ENCODE assay signal across 13 mouse cellular contexts in genomic region chr16:10337422-10338197, GRCm38 (mm10). TPM values are rescaled to one million over a fixed set of nuclear protein-coding genes. Genes with fewer than 3 reads are reported as not detected.
DNase-seq lines count a peak whose midpoint lies in the region; ATAC-seq and TF ChIP-seq lines count a peak whose summit lies in the region.
"Had no signal": no experiment of that assay in that cellular context is flagged by ENCODE, and none has a peak within 500 bp of the region (broad histone marks: within the 10 kb centered on the region; RNA-seq: fewer than 3 reads in every experiment).

No protein-coding gene starts in this region.

- H3K4me2 ChIP-seq in lung, embryonic 14.5 days, result no peak overlapping the region

- H3K9ac ChIP-seq in lung, embryonic 14.5 days, result no peak overlapping the region
- H3K9ac ChIP-seq: forebrain, postnatal 0 days had no signal

- peak overlapping the region; percentile 69; the same call in 1 of the 2 replicates for H3K27ac ChIP-seq in lung, embryonic 14.5 days (ENCODE audit: low read depth)

- peak; percentile 58; the same call in 1 of the 2 replicates for ATAC-seq in frontal cortex, adult (ENCODE audit: low TSS enrichment)
- ATAC-seq in lung, embryonic 14.5 days (ENCODE audit: insufficient read depth), result peak; percentile 67; the same call in 1 of the 2 replicates
- ATAC-seq in monocyte, adult 5-6 weeks (replicated peaks; ENCODE audit: insufficient number of reproducible peaks, low FRiP score, low TSS enrichment, poor library complexity, severe bottlenecking), result no peak
- ATAC-seq: forebrain, postnatal 0 days had no signal

- WGBS in lung, embryonic 14.5 days, result 60% methylated on average over 13 of the region's 13 CpGs

- no peak for TF ChIP-seq CTCF in lung, embryonic 14.5 days (IDR thresholded peaks at IDR 0.05; ENCODE audit: low read depth)

- H3K4me1 ChIP-seq in lung, embryonic 14.5 days (ENCODE audit: insufficient read depth), result no peaks in the 10 kb centered on the region
- H3K4me1 ChIP-seq: megakaryocyte, embryonic 14.5 days had no signal

- DNase-seq in frontal cortex, postnatal 25 days (ENCODE audit: low spot score in 2 of 2), result no peak
- peak; percentile 71 for DNase-seq in testis, postnatal 14 days (ENCODE audit: low spot score)
- no peak for DNase-seq in testis, postnatal 10 days (ENCODE audit: low spot score)
- peak; percentile 39 for DNase-seq in lung, embryonic 14.5 days
- no peak for DNase-seq in MN1 (ENCODE audit: low spot score)
- DNase-seq in thymus, postnatal 0 days (ENCODE audit: low spot score), result no peak
- DNase-seq: cerebellum, adult 9-11 months; forebrain, postnatal 0 days; kidney, adult 2 months; liver had no signal

- H3K27me3 ChIP-seq in lung, embryonic 14.5 days (ENCODE audit: insufficient read depth, low read length), result no peaks in the 10 kb centered on the region

- no peak overlapping the region for H3K4me3 ChIP-seq in lung, embryonic 14.5 days (ENCODE audit: low read depth, low read length)
- H3K4me3 ChIP-seq: megakaryocyte, embryonic 14.5 days had no signal

- no peaks in the 10 kb centered on the region for H3K9me3 ChIP-seq in lung, embryonic 14.5 days (ENCODE audit: low read depth, low read length)

- no peaks in the 10 kb centered on the region for H3K36me3 ChIP-seq in lung, embryonic 14.5 days (ENCODE audit: insufficient read depth)

RNA-seq across cellular contexts. Expression of gene Emp2, which starts 23.8 kb away (rescaled TPM):
- 38.3 and 44.6 TPM in 2 replicates for polyA plus RNA-seq in lung, embryonic 14.5 days (2014; fragmentation: Nextera tagmentation; extraction: Ambion mirVana)
- 5.1 and 5.3 TPM in 2 replicates for polyA plus RNA-seq in thymus, postnatal 0 days (2015; fragmentation: Nextera tagmentation; extraction: Ambion mirVana)
- not detected in 3 replicates for total RNA-seq in monocyte, adult 5-6 weeks (2017)

RNA-seq across cellular contexts. Expression of gene Tekt5, which starts 57.7 kb away (rescaled TPM):
- polyA plus RNA-seq in lung, embryonic 14.5 days (2014; fragmentation: Nextera tagmentation; extraction: Ambion mirVana), result 0.67 and 1.2 TPM in 2 replicates
- 1.3 and 1.6 TPM in 2 replicates for polyA plus RNA-seq in thymus, postnatal 0 days (2015; fragmentation: Nextera tagmentation; extraction: Ambion mirVana)
- not detected in 3 replicates for total RNA-seq in monocyte, adult 5-6 weeks (2017)

Comparison
In these comparisons a context has a peak if more than half of its experiments do, and no peak if none do; other contexts are left out.
1. DNase-seq: peak in testis, postnatal 14 days (single experiment) and lung, embryonic 14.5 days (single experiment); none in frontal cortex, postnatal 25 days (0 of 2), testis, postnatal 10 days (single experiment), MN1 (single experiment) and thymus, postnatal 0 days (single experiment).